In the genomic region with DNA sequence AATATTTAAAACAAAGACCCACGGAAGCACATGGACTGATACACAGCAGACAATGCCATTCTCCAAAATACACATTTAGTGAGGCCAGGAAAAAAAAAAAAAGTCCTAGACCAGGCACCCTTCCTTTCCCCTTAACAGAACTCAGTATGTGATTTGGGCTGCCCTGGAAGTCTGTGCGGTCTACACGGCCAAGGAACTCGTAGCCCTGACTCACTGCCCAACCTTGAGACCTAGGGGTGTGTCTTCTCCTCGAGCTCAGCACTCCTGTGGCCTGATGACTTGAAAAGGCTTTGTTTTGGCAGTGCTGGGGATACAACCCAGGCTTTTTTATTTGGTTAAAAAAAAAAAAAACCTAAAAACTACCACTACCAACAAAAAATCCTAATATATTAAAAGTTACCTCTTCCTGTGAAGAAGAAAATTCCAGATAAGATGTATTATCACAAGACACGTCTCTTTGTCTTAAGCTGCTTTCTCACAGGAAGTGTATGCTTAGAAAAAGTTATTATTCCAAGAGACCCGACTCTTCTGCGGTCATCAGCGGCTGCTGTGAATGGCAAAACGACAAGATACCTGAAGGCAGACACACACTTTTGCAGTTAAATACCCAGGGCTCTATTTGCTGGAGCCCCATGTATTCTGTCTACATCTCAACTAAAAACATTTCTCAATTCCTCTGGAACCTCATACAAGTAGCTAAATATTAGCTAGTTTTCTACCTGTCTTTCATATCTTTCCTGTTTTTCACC, we compare ENCODE assay signal across 7 mouse cellular contexts. TPM values are rescaled to one million over a fixed set of nuclear protein-coding genes. Genes with fewer than 3 reads are reported as not detected.
DNase-seq lines count a peak whose midpoint lies in the region; TF ChIP-seq lines count a peak whose summit lies in the region.
"Not testable (repeated sequence)": the region's sequence is repeated elsewhere in the genome, so short reads cannot be mapped to it uniquely, and the experiment has no call there.

No protein-coding gene starts in this region.

- 32% methylated on average over 10 of the region's 10 CpGs for WGBS in liver, adult 2 months

- H3K79me2 ChIP-seq in liver, adult 2 months (ENCODE audit: control insufficient read depth, insufficient read depth, low read length) = not testable (repeated sequence)

- peak overlapping the region; percentile 42; the same call in 1 of the 2 replicates for H3K27ac ChIP-seq in liver, adult 2 months (replicated peaks; ENCODE audit: insufficient read depth, low read depth, low read length)

- DNase-seq in 3T3-L1 (ENCODE audit: low read depth, low spot score) = peak; percentile 92
- peak; percentile 74 to 82 for DNase-seq in adrenal gland, adult (ENCODE audit: inconsistent age in 2 of 2, low spot score in 1 of 2)
- peak; percentile 44 for DNase-seq in adrenal gland, postnatal 10 days
- DNase-seq in adrenal gland, postnatal 36 days = peak; percentile 69 to 78
- DNase-seq in kidney, adult 11 months = peak; percentile 66
- DNase-seq in kidney, adult 9 months = peak; percentile 72
- peak; percentile 78 for DNase-seq in liver, adult 2 months (ENCODE audit: extremely low read depth, low read depth, low spot score)

- not testable (repeated sequence) for H3K36me3 ChIP-seq in liver, adult 2 months (ENCODE audit: control insufficient read depth, insufficient read depth, low read length)

- not testable (repeated sequence) for TF ChIP-seq CTCF in liver, adult 2 months (IDR thresholded peaks at IDR 0.05; ENCODE audit: low read depth, low read length)

- not testable (repeated sequence) for H3K4me3 ChIP-seq in liver, adult 2 months (ENCODE audit: insufficient read depth, low read depth, low read length)

- TF ChIP-seq POLR2A in liver, adult 2 months (IDR thresholded peaks at IDR 0.05; ENCODE audit: extremely low read depth, insufficient read depth, low read length) = not testable (repeated sequence)

- H3K4me1 ChIP-seq in liver, adult 2 months (ENCODE audit: control insufficient read depth, insufficient read depth, low read length) = peaks cover 23% of the 10 kb centered on the region

- H3K27me3 ChIP-seq in liver, adult 2 months (ENCODE audit: control insufficient read depth, insufficient read depth, low read length) = not testable (repeated sequence)

- 0 out of 2 replicates have a peak overlapping the region, but pooled peaks have one; percentile 18 for H3K9ac ChIP-seq in liver, adult 2 months (ENCODE audit: low read depth, low read length)

RNA-seq across cellular contexts. Expression of gene Slc35e3, which starts 11.9 kb away (rescaled TPM):
- total RNA-seq in adrenal gland, postnatal 10 days (2021) = 10 to 100 TPM; 10.5 to 14.4 TPM
- total RNA-seq in adrenal gland, postnatal 36 days (2021) = 10 to 100 TPM; 15.1 to 15.6 TPM
- total RNA-seq in liver, adult 2 months (2014; rRNA removed) = 4.1 and 5.2 TPM in 2 replicates
- polyA plus RNA-seq in liver, adult 2 months (2012; rRNA removed) = 5.2 and 7.1 TPM in 2 replicates

RNA-seq across cellular contexts. Expression of gene Mdm2, which starts 23.7 kb away (rescaled TPM):
- total RNA-seq in adrenal gland, postnatal 10 days (2021) = 10 to 100 TPM; 41.1 to 46.2 TPM
- total RNA-seq in adrenal gland, postnatal 36 days (2021) = 10 to 100 TPM; 54.9 to 56.8 TPM
- total RNA-seq in liver, adult 2 months (2014; rRNA removed) = 24.6 and 27.7 TPM in 2 replicates
- 18.2 and 19.8 TPM in 2 replicates for polyA plus RNA-seq in liver, adult 2 months (2012; rRNA removed)

RNA-seq across cellular contexts. Expression of gene Nup107, which starts 58.2 kb away (rescaled TPM):
- total RNA-seq in adrenal gland, postnatal 10 days (2021) = 10 to 100 TPM; 14.4 to 16.8 TPM
- total RNA-seq in adrenal gland, postnatal 36 days (2021) = 10 to 100 TPM; 15.0 to 15.4 TPM
- 4.1 and 4.4 TPM in 2 replicates for total RNA-seq in liver, adult 2 months (2014; rRNA removed)
- 1.2 and 1.8 TPM in 2 replicates for polyA plus RNA-seq in liver, adult 2 months (2012; rRNA removed)
